Mouse (Mus musculus) stomach, postnatal 0 days (tissue): ENCODE measurements around the gene Cxcl17. TPM values are rescaled to one million over a fixed set of nuclear protein-coding genes. Genes with fewer than 3 reads are reported as not detected.

Experiments used
- ATAC-seq: fragments of 200-750 bp; cut with Nextera tagmentation; 2 replicates; pipeline ENCODE4 v1.8.0; 2017; ENCODE audit not compliant: low FRiP score, low TSS enrichment
- DNase-seq: peaks from one replicate; pipeline ENCODE4 v3.0.0-alpha.2; 2016; ENCODE audit warnings: low spot score
- H3K27ac ChIP-seq: fragments of 300-500 bp; sonication (generic); replicated peaks from 2 replicates; pipeline ENCODE4 v1.5.1; 2014; ENCODE audit warnings: mild to moderate bottlenecking, control low read depth
- H3K27me3 ChIP-seq: fragments of 300-500 bp; sonication (generic); 2 replicates; pipeline ENCODE4 v1.6.1; 2014; ENCODE audit warnings: low read length; ENCODE audit not compliant: control insufficient read depth, insufficient read depth
- H3K36me3 ChIP-seq: fragments of 300-500 bp; sonication (generic); 2 replicates; pipeline ENCODE4 v1.6.1; 2014; ENCODE audit warnings: low read length, mixed read lengths; ENCODE audit not compliant: control insufficient read depth, insufficient read depth
- H3K4me1 ChIP-seq: fragments of 300-500 bp; sonication (generic); replicated peaks from 2 replicates; pipeline ENCODE4 v1.6.1; 2014; ENCODE audit warnings: antibody characterized with exemption; ENCODE audit not compliant: control insufficient read depth, insufficient read depth
- H3K4me2 ChIP-seq: fragments of 300-500 bp; sonication (generic); replicated peaks from 2 replicates; pipeline ENCODE4 v1.6.1; 2014; ENCODE audit warnings: low read depth, mild to moderate bottlenecking, control low read depth, moderate library complexity
- H3K4me3 ChIP-seq: fragments of 300-500 bp; sonication (generic); 2 replicates; pipeline ENCODE4 v1.5.1; 2014; ENCODE audit warnings: low read depth, low read length, control low read depth
- H3K9ac ChIP-seq: fragments of 300-500 bp; sonication (generic); 2 replicates; pipeline ENCODE4 v1.6.1; 2014; ENCODE audit warnings: mild to moderate bottlenecking, low read length, control low read depth, mixed read lengths
- H3K9me3 ChIP-seq: fragments of 300-500 bp; sonication (generic); 2 replicates; pipeline ENCODE4 v1.6.1; 2016; ENCODE audit warnings: low read length; ENCODE audit not compliant: control insufficient read depth
- CTCF ChIP-seq: IDR thresholded peaks from 2 replicates; pipeline ENCODE4 v1.5.1; 2016; ENCODE audit warnings: antibody characterized with exemption, low read depth, mild to moderate bottlenecking, moderate library complexity
- EP300 ChIP-seq: optimal IDR thresholded peaks from 2 replicates; pipeline ENCODE3; 2016; ENCODE audit warnings: antibody characterized with exemption
- WGBS: fragments of 180-500 bp; shearing (Covaris S2); extraction: QIAGEN DNeasy Blood & Tissue Kit; methylation state at CpG from one replicate; pipeline ENCODE4 v1.1.7; 2014; 5-methylcytosine and 5-hydroxymethylcytosine counted together
- polyA plus RNA-seq: library from polyadenylated mRNA; unstranded; fragments of >200 nt; fragmentation: Nextera tagmentation; extraction: Ambion mirVana; gene quantifications from 2 replicates; pipeline ENCODE4 v1.2.1, GENCODE M21; 2015

Cxcl17 gene
- polyA plus RNA-seq, 1 experiment from 2014 or later, result 6.8 TPM

DNA sequence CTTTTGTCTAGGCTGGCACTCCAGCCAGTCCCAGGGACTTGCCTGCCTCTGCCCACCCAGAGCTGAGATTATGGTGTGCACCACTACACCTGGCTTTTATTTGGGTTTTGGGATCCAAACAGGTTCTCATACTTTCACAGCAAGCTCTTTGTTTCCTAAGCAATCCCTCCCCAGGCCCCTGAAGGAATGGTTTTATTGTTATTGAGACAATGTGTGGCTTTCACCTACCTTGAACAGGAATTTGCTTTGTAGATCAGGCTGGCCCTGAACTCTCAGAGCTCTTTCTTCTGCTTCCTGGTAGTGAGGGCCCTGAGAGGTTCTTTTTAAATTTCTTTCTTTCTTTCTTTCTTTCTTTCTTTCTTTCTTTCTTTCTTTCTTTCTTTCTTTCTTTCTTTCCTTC lies 30.1 kb downstream of the Cxcl17 start:
- H3K27me3 ChIP-seq, result no peaks in the 10 kb centered on the region
- H3K9ac ChIP-seq, result no peak overlapping the region
- peaks cover 9% of the 10 kb centered on the region for H3K4me1 ChIP-seq
- H3K4me2 ChIP-seq, result no peak overlapping the region
- ATAC-seq (no peak), DNase-seq (no peak)
- no peak for TF ChIP-seq EP300
- TF ChIP-seq CTCF, result no peak
- no peak overlapping the region for H3K4me3 ChIP-seq
- no peak overlapping the region for H3K27ac ChIP-seq
- peaks cover 7% of the 10 kb centered on the region for H3K36me3 ChIP-seq
- no peaks in the 10 kb centered on the region for H3K9me3 ChIP-seq

- H3K4me3 ChIP-seq, result no peak overlapping the region
- TF ChIP-seq CTCF (no peak), EP300 (no peak)
- H3K9ac ChIP-seq, result no peak overlapping the region
- H3K27me3 ChIP-seq, result no peaks in the 10 kb centered on the region
- peaks cover 6% of the 10 kb centered on the region for H3K4me1 ChIP-seq
- H3K4me2 ChIP-seq, result no peak overlapping the region
- DNase-seq (no peak), ATAC-seq (no peak)
- no peak overlapping the region for H3K27ac ChIP-seq
- no peaks in the 10 kb centered on the region for H3K9me3 ChIP-seq
- H3K36me3 ChIP-seq, result peaks cover 7% of the 10 kb centered on the region
- WGBS, result 69% methylated on average over 3 of the region's 3 CpGs
These were observed 31.4 kb downstream of the Cxcl17 start for GRCm38 (mm10) chr7:25381284-25381680.

DNA sequence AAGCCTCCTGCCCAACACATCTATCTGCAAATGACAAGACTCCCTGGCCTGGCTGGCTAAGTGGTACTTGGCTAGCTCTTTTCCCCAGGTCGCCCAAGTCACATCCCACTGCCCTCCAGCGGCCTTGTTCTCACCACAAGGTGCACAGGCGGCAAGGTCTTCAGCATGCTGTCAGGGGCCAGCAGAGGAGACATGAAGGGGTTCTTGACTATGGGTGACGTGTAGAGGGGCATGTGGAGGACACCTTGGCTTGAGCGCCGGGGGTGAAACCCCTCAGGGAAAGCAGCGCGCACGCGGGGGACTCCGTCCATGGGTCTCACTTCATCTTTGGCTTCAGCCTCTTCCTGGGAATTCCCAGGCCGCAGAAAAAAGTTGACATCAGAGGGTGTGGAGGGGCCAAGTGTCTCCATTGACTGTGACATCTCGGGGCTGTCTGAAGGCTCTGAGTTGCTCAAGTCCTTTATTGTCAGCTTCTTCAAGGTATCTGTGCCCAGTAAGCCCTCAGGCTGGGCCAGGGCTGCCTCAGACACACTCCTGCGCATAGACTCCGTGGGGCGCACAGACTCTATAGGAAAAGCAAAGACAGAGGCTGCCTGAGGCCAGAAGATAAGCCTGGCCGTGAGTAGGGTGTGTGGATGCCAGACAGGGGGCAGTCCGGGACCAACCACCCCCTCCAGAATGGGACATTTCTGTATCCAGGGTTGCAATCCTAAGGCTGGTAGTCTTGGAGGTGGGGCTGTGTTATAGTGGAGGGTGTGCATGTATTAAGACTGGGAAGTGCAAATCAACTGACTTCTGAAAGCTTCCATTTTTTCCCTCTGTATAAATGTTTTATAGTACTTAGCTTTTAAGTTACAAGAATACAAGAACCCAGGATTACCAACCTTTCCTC lies 32.0 kb downstream of the Cxcl17 start:
- no peak for DNase-seq
- Histone ChIP-seq H3K9ac (no peak overlapping the region), H3K4me1 (peaks cover 2% of the 10 kb centered on the region), H3K4me3 (no peak overlapping the region), H3K36me3 (peaks cover 7% of the 10 kb centered on the region), H3K4me2 (peak overlapping the region; percentile 66), H3K27me3 (no peaks in the 10 kb centered on the region), H3K27ac (no peak overlapping the region), H3K9me3 (no peaks in the 10 kb centered on the region)
- WGBS, result 67% methylated on average over 18 of the region's 18 CpGs
- TF ChIP-seq CTCF, result no peak; the same call in 1 of the 2 replicates
- no peak for TF ChIP-seq EP300
- ATAC-seq, result no peak

GRCm38 (mm10) chr7:25379551-25380351 lies 32.9 kb downstream of the Cxcl17 start:
- H3K9me3 ChIP-seq, result no peaks in the 10 kb centered on the region
- no peaks in the 10 kb centered on the region for H3K27me3 ChIP-seq
- peak overlapping the region; percentile 26 for H3K4me3 ChIP-seq
- TF ChIP-seq CTCF (peak; percentile 78), EP300 (no peak)
- peak overlapping the region; percentile 45; the same call in 1 of the 2 replicates for H3K27ac ChIP-seq
- peak; percentile 50 for ATAC-seq
- DNase-seq, result peak; percentile 59
- peak overlapping the region; percentile 66 for H3K4me2 ChIP-seq
- WGBS, result 4% methylated on average over 41 of the region's 42 CpGs
- peak overlapping the region; percentile 43; the same call in 1 of the 2 replicates for H3K9ac ChIP-seq
- peaks cover 4% of the 10 kb centered on the region for H3K36me3 ChIP-seq
- H3K4me1 ChIP-seq, result no peaks in the 10 kb centered on the region

DNA sequence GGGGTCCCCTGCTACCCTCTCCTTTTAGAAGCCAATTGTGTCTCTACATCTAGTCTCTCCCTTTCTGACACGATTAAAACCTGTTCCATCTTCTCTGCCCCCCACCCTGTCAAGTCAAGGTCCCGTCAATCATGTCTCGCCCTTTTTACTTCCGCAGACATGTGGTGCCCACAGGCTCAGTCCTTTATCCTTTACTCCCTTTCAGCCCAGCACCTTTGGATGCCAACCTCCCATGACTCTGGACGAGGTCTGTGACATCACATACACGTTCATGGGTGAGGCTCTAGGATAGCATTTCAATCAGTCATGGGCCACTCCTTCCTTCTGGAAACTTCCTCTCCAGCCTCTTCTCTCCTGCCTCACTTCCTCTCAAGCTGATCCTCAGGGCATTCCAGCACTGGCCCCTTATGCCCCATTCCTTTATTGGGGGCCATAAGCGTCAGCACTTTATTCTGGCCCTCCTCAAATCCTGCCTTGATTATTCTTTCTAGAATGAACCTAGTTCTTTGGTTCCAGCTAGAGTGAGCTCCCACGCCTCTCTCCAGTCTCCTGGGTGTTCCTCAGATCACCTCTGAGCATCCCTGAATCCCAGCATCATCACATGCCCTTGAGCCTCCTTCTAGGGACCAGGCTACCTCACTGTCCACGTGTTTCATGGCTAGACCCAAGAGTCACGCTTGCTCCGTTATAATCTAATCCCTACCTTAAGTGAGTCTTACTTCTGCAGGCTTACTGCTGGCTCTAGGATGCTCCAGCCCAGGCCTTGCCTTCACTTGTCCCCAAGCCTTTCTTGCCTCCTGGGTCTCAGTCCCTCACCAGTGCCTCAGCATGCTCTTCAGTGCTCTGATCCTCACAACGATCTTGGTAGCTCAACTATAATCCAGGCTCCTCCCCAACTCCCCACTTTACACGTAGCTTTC lies 34.2 kb downstream of the Cxcl17 start:
- TF ChIP-seq CTCF (no peak), EP300 (no peak)

More for the DNA sequence above, 34.2 kb downstream of the Cxcl17 start:
- no peaks in the 10 kb centered on the region for H3K27me3 ChIP-seq
- no peaks in the 10 kb centered on the region for H3K36me3 ChIP-seq
- no peak overlapping the region; the same call in 1 of the 2 replicates for H3K4me2 ChIP-seq
- DNase-seq (no peak), ATAC-seq (no peak)
- 77% methylated on average over 13 of the region's 13 CpGs for WGBS
- H3K9ac ChIP-seq, result no peak overlapping the region
- H3K4me1 ChIP-seq, result no peaks in the 10 kb centered on the region
- no peaks in the 10 kb centered on the region for H3K9me3 ChIP-seq
- H3K27ac ChIP-seq, result peak overlapping the region; percentile 41; the same call in 1 of the 2 replicates
- H3K4me3 ChIP-seq, result no peak overlapping the region
